Mouse (Mus musculus) heart, embryonic 15.5 days (tissue): ENCODE results near the gene Kcnq1. TPM values are rescaled to one million over a fixed set of nuclear protein-coding genes. Genes with fewer than 3 reads are reported as not detected.
A peak's percentile ranks its signal among the peaks of the same experiment; 100 is the strongest.

Experiments
- ATAC-seq: fragments of 200-750 bp; cut with Nextera tagmentation; replicated peaks from 2 replicates; pipeline ENCODE4 v1.8.0; 2017; ENCODE audit warnings: low read depth, moderate TSS enrichment; ENCODE audit not compliant: insufficient number of reproducible peaks, insufficient read depth, low FRiP score
- H3K27ac ChIP-seq: fragments of 300-500 bp; sonication (generic); 2 replicates; pipeline ENCODE4 v1.5.1; 2015; ENCODE audit warnings: mild to moderate bottlenecking, inconsistent platforms
- H3K27me3 ChIP-seq: fragments of 300-500 bp; sonication (generic); 2 replicates; pipeline ENCODE4 v1.6.1; 2015; ENCODE audit warnings: inconsistent platforms
- H3K36me3 ChIP-seq: fragments of 300-500 bp; sonication (generic); 2 replicates; pipeline ENCODE4 v1.6.1; 2015; ENCODE audit warnings: mild to moderate bottlenecking, inconsistent platforms
- H3K4me1 ChIP-seq: fragments of 300-500 bp; sonication (generic); replicated peaks from 2 replicates; pipeline ENCODE4 v1.6.1; 2015; ENCODE audit warnings: inconsistent platforms
- H3K4me2 ChIP-seq: fragments of 300-500 bp; sonication (generic); 2 replicates; pipeline ENCODE4 v1.6.1; 2015; ENCODE audit warnings: inconsistent platforms, mild to moderate bottlenecking, moderate library complexity
- H3K4me3 ChIP-seq: fragments of 300-500 bp; sonication (generic); 2 replicates; pipeline ENCODE4 v1.5.1; 2015; ENCODE audit warnings: mild to moderate bottlenecking, inconsistent platforms
- H3K9ac ChIP-seq: fragments of 300-500 bp; sonication (generic); 2 replicates; pipeline ENCODE4 v1.6.1; 2015; ENCODE audit warnings: mild to moderate bottlenecking, inconsistent platforms
- H3K9me3 ChIP-seq: fragments of 300-500 bp; sonication (generic); replicated peaks from 2 replicates; pipeline ENCODE4 v1.6.1; 2016; ENCODE audit warnings: inconsistent platforms
- WGBS: fragments of 180-500 bp; shearing (Covaris S2); methylation state at CpG from one replicate; pipeline ENCODE4 v1.1.7; 2015; ENCODE audit warnings: mixed read lengths; 5-methylcytosine and 5-hydroxymethylcytosine counted together
- polyA plus RNA-seq: library from polyadenylated mRNA; unstranded; fragments of >200 nt; fragmentation: Nextera tagmentation; extraction: Ambion mirVana; gene quantifications from 2 replicates; pipeline ENCODE4 v1.2.1, GENCODE M21; 2015

The Kcnq1 gene
- polyA plus RNA-seq, 1 experiment from 2014 or later, result 27.5 TPM

DNA sequence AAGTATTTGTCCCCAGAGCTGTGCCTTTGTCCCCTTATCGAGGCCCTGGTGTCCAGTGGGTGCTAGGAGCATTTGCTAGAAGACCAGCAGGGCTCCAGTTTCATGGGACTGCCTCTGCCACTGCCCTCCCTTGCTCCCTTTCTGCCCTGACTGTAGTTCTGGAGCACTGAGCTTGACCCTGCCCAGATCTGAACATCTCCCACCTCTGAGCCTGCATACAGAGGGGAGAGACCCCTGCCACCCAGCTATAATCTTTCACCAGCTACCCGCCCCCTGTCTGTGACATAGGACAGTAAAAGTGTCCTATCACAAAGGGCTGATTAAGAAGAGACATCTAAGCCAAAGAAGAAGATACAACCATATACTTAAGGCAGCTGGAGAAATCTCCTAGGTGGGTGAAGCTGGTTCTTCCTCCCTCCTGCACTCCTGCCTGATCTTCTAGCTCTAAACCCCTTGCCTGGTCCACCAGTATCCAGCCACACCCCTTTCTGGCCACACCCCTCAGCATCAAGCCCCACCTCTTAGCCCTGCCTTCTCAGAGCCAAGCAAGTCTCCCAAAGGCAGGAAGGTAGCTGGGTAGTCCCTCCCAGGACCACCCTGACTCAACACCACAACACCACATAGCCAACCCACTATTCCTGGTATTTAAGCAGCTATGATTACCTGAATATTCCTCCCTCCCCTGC lies 322.8 kb downstream of the Kcnq1 start:
- Histone ChIP-seq H3K27ac (no peak overlapping the region), H3K4me3 (no peak overlapping the region), H3K9me3 (no peaks in the 10 kb centered on the region), H3K36me3 (no peaks in the 10 kb centered on the region), H3K4me1 (peaks cover 9% of the 10 kb centered on the region), H3K4me2 (no peak overlapping the region), H3K27me3 (0 out of 2 replicates have a peak, but pooled peaks cover 2% of the 10 kb centered on the region), H3K9ac (no peak overlapping the region)
- 62% methylated on average over 2 of the region's 2 CpGs for WGBS
- no peak for ATAC-seq

DNA sequence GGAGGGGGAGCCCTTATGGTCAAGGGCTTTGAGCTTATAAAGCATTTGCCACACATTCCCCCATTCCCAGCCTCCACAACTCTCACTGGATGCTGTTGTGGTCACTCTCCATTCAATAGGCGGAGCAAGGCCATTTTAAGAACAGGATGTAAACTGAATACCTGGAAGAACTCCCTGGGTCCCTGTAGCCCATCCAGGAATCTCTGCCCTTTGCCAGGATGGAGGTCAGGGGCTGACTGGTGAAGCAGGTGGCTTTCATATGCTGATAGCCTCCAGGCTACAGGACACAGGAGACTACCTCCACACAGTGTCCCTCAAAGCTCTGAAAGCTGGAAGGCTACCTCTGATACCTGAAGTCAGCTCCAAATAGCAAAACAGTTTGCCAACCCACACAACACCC lies 326.5 kb downstream of the Kcnq1 start:
- Histone ChIP-seq H3K4me3 (no peak overlapping the region), H3K36me3 (no peaks in the 10 kb centered on the region), H3K27ac (no peak overlapping the region), H3K9ac (no peak overlapping the region), H3K27me3 (peaks cover 8% of the 10 kb centered on the region; the same call in 1 of the 2 replicates), H3K4me2 (no peak overlapping the region), H3K4me1 (peaks cover 12% of the 10 kb centered on the region), H3K9me3 (no peaks in the 10 kb centered on the region)
- no peak for ATAC-seq
- 86% methylated on average over 1 of the region's 1 CpGs for WGBS

DNA sequence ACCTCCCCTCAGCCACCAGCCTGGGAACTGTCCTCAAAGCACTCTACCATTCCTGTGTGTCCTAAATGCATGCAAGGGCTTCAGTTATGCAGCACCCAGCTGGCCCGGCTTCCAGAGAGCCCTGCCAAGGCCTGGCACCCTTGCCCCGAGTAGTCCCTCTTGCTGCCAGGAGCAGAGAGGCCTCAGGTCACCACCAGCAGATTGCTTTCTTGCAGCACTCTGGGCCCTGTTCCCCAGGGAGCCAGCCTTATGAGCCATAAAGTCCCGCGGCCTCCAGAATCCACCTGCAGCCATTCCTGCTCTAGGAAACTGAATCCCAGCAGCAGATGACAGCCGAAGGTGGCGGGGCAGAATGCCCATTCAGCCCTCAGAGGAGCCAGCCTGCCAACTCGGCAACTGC lies 327.2 kb downstream of the Kcnq1 start:
- no peak overlapping the region for H3K4me2 ChIP-seq
- H3K27me3 ChIP-seq, result peaks cover 8% of the 10 kb centered on the region; the same call in 1 of the 2 replicates
- no peak overlapping the region for H3K27ac ChIP-seq
- ATAC-seq, result no peak
- no peak overlapping the region for H3K9ac ChIP-seq
- H3K4me3 ChIP-seq, result no peak overlapping the region
- no peaks in the 10 kb centered on the region for H3K9me3 ChIP-seq
- 72% methylated on average over 7 of the region's 7 CpGs for WGBS
- H3K36me3 ChIP-seq, result no peaks in the 10 kb centered on the region
- H3K4me1 ChIP-seq, result peaks cover 13% of the 10 kb centered on the region

DNA sequence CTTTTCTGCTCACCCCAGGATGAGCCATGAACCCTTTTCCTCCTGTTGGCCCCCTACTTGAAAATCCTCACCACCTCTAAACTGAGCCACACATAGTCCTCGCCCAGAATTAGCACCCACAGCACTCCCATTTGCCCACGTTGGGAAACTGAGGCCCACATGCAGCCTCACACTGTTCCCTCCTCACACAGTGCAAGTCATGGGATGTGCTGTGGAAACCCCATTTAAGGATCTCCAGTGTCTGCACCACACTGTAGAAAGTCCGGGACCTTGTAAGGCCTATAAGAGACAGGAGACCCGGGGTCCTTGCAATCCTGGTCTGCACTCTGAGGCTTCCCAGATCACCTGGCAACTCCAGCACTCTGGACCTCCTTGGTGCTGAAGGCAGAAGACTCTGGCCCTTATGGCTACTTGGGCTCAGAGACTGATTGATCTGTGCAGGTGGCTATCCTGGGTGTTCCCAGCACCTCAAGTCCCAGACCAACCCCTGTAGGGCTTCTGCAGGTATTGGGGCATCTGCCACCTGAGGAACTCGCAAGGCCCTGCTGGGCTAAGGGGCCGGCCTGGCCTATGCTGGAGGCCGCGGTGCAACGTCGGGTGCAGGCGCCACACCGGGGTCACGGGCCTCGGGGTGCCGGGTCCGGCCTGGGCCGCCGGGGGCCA lies 331.2 kb downstream of the Kcnq1 start:
- WGBS, result 25% methylated on average over 18 of the region's 18 CpGs
- peak overlapping the region; percentile 66 for H3K9ac ChIP-seq
- no peaks in the 10 kb centered on the region for H3K36me3 ChIP-seq
- H3K27me3 ChIP-seq, result peaks cover 6% of the 10 kb centered on the region; the same call in 1 of the 2 replicates
- peaks cover 10% of the 10 kb centered on the region for H3K4me1 ChIP-seq
- peak; percentile 50; the same call in 1 of the 2 replicates for ATAC-seq
- peak overlapping the region; percentile 53 for H3K4me3 ChIP-seq
- H3K27ac ChIP-seq, result no peak overlapping the region
- no peaks in the 10 kb centered on the region for H3K9me3 ChIP-seq
- H3K4me2 ChIP-seq, result peak overlapping the region; percentile 86

DNA sequence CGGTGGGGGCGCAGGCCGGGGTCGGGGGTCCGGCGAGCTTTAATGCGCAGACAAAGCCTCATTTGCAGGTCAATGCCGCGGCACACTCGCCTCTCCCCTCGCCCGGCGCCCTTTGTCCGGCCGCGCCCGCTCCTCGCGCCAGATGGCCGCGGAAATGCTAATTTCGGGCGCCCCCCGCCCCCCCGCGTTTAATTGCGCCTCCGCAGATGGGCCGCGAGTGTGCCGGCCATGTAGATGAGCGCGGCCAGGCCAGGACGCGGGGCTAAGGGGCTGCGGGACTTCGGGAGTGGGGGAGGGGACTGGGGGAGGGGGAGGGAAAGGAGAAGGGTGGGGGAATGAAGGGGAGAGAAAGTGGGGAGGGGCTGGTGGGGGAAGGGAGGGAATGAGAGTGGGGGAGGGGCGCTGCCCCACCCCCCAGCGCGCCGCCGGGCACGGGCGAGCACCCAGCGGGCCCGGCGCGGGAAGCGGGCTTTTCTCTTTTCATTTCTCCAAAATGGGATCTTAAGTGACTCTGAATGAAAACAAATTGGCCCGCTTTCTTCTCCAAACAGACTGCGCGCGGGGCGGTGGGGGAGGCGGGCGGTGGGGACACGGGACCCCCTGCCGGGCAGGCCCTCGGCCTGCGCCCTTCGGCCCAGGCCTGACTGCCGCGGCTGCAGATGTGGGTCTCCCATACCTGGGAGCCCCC lies 331.9 kb downstream of the Kcnq1 start:
- Histone ChIP-seq H3K4me3 (peak overlapping the region; percentile 53), H3K4me1 (peaks cover 10% of the 10 kb centered on the region), H3K4me2 (peak overlapping the region; percentile 86), H3K27me3 (peaks cover 12% of the 10 kb centered on the region), H3K9ac (peak overlapping the region; percentile 66), H3K9me3 (no peaks in the 10 kb centered on the region), H3K27ac (no peak overlapping the region), H3K36me3 (no peaks in the 10 kb centered on the region)
- 1% methylated on average over 56 of the region's 63 CpGs for WGBS
- ATAC-seq, result peak; percentile 7; the same call in 1 of the 2 replicates

DNA sequence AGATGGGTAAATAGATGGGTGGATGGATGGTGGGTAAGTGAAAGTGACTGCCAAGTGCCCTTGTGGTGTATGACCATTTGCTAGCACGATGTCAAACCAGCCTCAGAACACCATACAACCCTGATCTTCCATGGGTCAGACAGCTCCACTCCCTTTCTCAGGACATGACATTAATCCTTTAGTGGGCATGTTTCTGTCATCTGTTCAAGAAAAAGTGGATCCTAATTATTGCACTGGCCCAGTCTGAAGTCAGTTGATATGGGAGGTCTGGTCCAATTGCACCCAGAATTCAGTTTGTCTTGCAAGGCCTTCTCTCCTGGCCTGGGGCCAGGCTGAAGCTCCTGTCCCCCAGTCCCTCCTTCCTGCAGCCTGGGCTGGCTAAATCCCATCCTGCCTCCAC lies 332.8 kb downstream of the Kcnq1 start:
- no peak overlapping the region for H3K4me2 ChIP-seq
- H3K36me3 ChIP-seq, result no peaks in the 10 kb centered on the region
- no peak overlapping the region for H3K9ac ChIP-seq
- no peak overlapping the region for H3K27ac ChIP-seq
- no peaks in the 10 kb centered on the region for H3K9me3 ChIP-seq
- WGBS, result 69% methylated on average over 1 of the region's 1 CpGs
- peaks cover 10% of the 10 kb centered on the region for H3K4me1 ChIP-seq
- peaks cover 21% of the 10 kb centered on the region for H3K27me3 ChIP-seq
- ATAC-seq, result no peak
- H3K4me3 ChIP-seq, result no peak overlapping the region

DNA sequence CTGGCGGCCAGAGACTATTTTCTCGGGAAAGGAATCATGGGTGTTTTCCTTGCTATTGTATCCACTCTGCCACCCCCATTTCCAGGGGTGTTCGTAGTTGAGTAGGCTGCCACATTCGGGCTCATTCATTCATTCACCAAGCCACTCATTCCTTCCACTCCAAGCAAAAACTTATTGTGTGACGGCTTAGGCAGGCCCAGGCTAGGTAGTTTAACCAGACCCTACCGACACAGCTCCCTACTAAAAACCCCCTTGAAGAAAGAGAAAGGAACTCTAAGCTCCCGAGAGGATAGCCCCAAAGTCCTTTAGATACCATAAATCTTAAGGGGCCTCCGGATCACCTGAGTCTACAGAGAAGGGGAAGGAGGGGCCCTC lies 338.4 kb downstream of the Kcnq1 start:
- Histone ChIP-seq H3K9ac (no peak overlapping the region), H3K4me2 (no peak overlapping the region), H3K36me3 (no peaks in the 10 kb centered on the region), H3K4me1 (peaks cover 17% of the 10 kb centered on the region), H3K9me3 (no peaks in the 10 kb centered on the region), H3K27me3 (peaks cover 47% of the 10 kb centered on the region), H3K4me3 (no peak overlapping the region), H3K27ac (no peak overlapping the region)
- ATAC-seq, result no peak
- WGBS, result 62% methylated on average over 8 of the region's 8 CpGs

DNA sequence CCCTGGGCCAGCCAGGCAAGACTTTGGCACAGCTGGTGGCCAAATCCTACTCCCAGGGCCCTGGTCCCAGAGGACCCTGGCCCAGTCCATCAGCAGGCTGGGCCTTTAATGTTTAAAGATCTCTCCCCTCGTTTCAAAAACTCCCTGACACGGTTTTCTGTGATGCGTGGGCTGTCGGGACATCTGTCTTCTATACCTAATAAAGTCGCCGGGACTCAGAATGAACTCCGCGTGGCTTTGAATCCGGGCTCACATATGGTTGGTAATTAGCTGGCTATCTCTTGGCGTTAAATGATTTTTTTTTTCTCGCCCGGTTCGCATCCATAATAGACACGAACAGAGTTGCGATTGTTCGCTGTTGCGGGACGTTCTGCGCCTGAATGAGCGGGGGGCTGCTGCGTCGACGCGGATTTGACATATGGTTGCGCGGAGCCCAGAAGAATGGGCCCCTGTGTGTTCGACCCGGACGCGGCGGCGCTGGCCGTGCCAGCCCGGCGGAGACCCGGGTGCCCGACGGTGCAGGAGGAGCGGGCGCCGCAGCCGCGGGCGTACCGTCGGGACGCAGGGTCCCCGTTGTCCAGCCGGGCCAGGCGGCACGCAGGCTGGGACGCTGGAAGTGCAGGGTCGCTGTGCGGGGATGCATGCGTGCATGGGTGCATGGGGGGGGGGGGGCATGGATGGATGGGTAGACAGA lies 338.9 kb downstream of the Kcnq1 start:
- H3K9ac ChIP-seq, result peak overlapping the region; percentile 59
- peak overlapping the region; percentile 91 for H3K4me2 ChIP-seq
- peaks cover 17% of the 10 kb centered on the region for H3K4me1 ChIP-seq
- H3K27me3 ChIP-seq, result peaks cover 47% of the 10 kb centered on the region
- no peak overlapping the region for H3K27ac ChIP-seq
- no peaks in the 10 kb centered on the region for H3K36me3 ChIP-seq
- no peaks in the 10 kb centered on the region for H3K9me3 ChIP-seq
- peak overlapping the region; percentile 48 for H3K4me3 ChIP-seq
- ATAC-seq, result 0 out of 2 replicates have a peak, but pooled peaks have one; percentile 3
- WGBS, result 10% methylated on average over 55 of the region's 55 CpGs

DNA sequence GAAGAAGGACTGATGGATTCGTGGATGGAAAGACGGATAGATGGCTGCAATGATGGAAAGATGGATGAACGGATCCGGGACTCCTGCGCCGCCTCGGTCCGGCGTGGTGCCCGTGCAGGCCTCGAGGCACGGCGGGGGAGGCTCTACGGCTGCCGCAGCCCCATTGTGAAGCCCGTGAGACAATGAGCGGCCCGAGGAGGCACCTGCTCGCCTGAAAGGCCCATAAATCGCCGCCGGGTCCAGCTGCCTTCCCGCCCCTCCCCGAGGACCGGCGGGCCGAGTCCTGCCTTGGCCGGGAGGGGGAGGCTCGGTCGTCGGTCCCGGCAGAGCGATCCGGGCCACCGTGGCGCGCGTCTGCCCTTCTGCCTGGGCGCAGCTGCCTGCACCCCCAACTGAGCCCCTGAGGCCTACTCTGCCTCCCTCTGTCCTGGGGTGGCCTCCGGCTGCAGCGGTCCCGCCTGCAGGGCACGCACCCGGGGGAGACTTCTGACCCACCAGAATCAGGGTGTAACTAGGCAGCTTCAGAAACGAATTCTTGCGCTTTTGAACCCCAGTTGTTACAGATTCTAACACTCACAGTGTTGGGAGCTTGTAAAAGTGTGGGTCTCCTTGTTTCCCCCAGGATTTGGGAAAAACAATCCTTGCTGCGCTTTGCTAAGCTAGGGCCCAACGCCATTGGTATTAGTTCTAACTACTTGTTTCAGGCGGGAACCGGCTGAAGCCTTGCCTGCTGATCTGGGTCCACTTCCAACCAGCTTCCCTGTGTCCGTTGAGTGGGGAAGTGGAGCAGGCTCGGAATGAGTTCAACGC lies 339.7 kb downstream of the Kcnq1 start:
- H3K4me2 ChIP-seq, result peak overlapping the region; percentile 91
- H3K9ac ChIP-seq, result peak overlapping the region; percentile 59
- H3K9me3 ChIP-seq, result no peaks in the 10 kb centered on the region
- no peak overlapping the region for H3K27ac ChIP-seq
- 12% methylated on average over 53 of the region's 53 CpGs for WGBS
- peak overlapping the region; percentile 48 for H3K4me3 ChIP-seq
- no peaks in the 10 kb centered on the region for H3K36me3 ChIP-seq
- peaks cover 17% of the 10 kb centered on the region for H3K4me1 ChIP-seq
- ATAC-seq, result peak; percentile 36; the same call in 1 of the 2 replicates
- H3K27me3 ChIP-seq, result peaks cover 47% of the 10 kb centered on the region

DNA sequence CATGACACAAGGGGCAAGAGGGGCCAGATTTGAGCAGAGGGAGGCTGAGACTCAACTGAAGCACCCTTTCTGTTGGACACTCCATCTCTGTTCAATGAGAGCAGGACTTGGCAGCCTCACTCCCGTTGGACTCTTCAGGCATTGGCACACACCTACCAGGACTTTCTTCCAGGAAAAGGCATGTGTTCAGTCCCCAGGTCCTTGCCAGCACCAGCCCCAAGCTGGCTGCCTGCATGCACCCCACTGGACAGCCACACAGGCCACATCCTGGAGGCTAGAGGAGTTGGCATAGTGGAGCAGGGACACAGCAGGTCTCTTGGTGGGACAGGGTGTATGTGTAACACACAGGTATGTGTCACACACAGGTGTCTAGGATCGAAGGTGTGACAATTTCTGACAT lies 341.0 kb downstream of the Kcnq1 start:
- peaks cover 47% of the 10 kb centered on the region for H3K27me3 ChIP-seq
- H3K4me2 ChIP-seq, result no peak overlapping the region
- no peaks in the 10 kb centered on the region for H3K36me3 ChIP-seq
- H3K9me3 ChIP-seq, result no peaks in the 10 kb centered on the region
- WGBS, result 76% methylated on average over 2 of the region's 2 CpGs
- H3K4me3 ChIP-seq, result no peak overlapping the region
- H3K4me1 ChIP-seq, result peaks cover 17% of the 10 kb centered on the region
- no peak overlapping the region for H3K9ac ChIP-seq
- no peak for ATAC-seq
- H3K27ac ChIP-seq, result no peak overlapping the region
